Mouse (Mus musculus): ENCODE results near the gene Sigmar1. TPM values are rescaled to one million over a fixed set of nuclear protein-coding genes. Genes with fewer than 3 reads are reported as not detected.

Gene Sigmar1
- total and polyA plus RNA-seq, 3 experiments, result 19.6 to 33.2 (median 20.7) TPM

- Histone ChIP-seq H3K27ac (peak overlapping the region; percentile 94), H3K4me3 (peak overlapping the region; percentile 54), H3K9ac (ENCODE audit: low read depth, low read length) (peak overlapping the region; percentile 79), H3K27me3 (ENCODE audit: control insufficient read depth, insufficient read depth, low read length) (no peaks in the 10 kb centered on the region), H3K79me2 (replicated peaks; ENCODE audit: control insufficient read depth, insufficient read depth, low read length) (no peaks in the 10 kb centered on the region), H3K4me1 (ENCODE audit: control insufficient read depth, insufficient read depth, low read length) (peaks cover 6% of the 10 kb centered on the region), H3K36me3 (ENCODE audit: control insufficient read depth, insufficient read depth, low read length) (no peaks in the 10 kb centered on the region; the same call in 1 of the 2 replicates)
- TF ChIP-seq POLR2A (IDR thresholded peaks at IDR 0.05; ENCODE audit: insufficient read depth, low read depth, low read length), result no peak
- TF ChIP-seq EP300 (IDR thresholded peaks at IDR 0.05; ENCODE audit: insufficient read depth, low read depth, low read length), result no peak
- WGBS, result 46% methylated on average over 4 of the region's 4 CpGs
- intact Hi-C loops (cut with DNase I), result no loop called here
- DNase-seq, result no peak
Observed at GRCm38 (mm10) chr4:41760911-41761310, 5.0 kb upstream of the Sigmar1 start.

DNA sequence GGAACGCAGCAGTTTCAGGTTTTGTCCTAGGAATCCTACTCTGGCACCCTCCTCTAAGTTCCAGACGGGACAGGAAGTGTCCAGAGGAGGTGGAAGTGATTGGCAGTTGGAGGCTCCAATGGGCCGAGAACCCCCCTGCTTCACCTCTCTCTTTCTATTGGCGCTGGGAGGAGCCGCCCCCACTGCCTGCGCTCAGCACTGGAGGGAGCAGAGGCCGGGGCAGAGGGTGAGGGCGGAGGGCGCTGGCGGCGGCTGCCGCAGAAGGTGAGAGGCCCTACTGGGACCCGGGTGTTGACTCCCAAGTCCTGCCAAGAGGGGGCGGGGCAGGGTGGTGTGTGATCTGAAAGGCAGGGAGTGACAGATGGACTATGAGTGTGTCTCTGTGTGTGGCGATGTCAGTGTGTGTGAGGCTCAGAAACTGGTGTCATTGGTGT lies 4.3 kb upstream of the Sigmar1 start:
- H3K27me3 ChIP-seq (ENCODE audit: control insufficient read depth, insufficient read depth, low read length), result no peaks in the 10 kb centered on the region
- peak overlapping the region; percentile 79 for H3K9ac ChIP-seq (ENCODE audit: low read depth, low read length)
- peaks cover 6% of the 10 kb centered on the region for H3K4me1 ChIP-seq (ENCODE audit: control insufficient read depth, insufficient read depth, low read length)
- peak; percentile 29; the same call in 1 of the 2 replicates for TF ChIP-seq CTCF (IDR thresholded peaks at IDR 0.05)
- 0 out of 2 replicates have a peak, but pooled peaks have one; percentile 37 for TF ChIP-seq EP300 (IDR thresholded peaks at IDR 0.05; ENCODE audit: insufficient read depth, low read depth, low read length)
- TF ChIP-seq POLR2A (IDR thresholded peaks at IDR 0.05; ENCODE audit: insufficient read depth, low read depth, low read length), result peak; percentile 86
- H3K79me2 ChIP-seq (replicated peaks; ENCODE audit: control insufficient read depth, insufficient read depth, low read length), result no peaks in the 10 kb centered on the region
- intact Hi-C loops (cut with DNase I), result no loop called here
- no peaks in the 10 kb centered on the region; the same call in 1 of the 2 replicates for H3K36me3 ChIP-seq (ENCODE audit: control insufficient read depth, insufficient read depth, low read length)
- peak; percentile 92 to 95 for DNase-seq
- peak overlapping the region; percentile 94 for H3K27ac ChIP-seq
- WGBS, result 2% methylated on average over 15 of the region's 15 CpGs
- peak overlapping the region; percentile 54 for H3K4me3 ChIP-seq

- Histone ChIP-seq H3K4me3 (peak overlapping the region; percentile 54), H3K27me3 (ENCODE audit: control insufficient read depth, insufficient read depth, low read length) (no peaks in the 10 kb centered on the region), H3K27ac (peak overlapping the region; percentile 94), H3K36me3 (ENCODE audit: control insufficient read depth, insufficient read depth, low read length) (no peaks in the 10 kb centered on the region; the same call in 1 of the 2 replicates), H3K9ac (ENCODE audit: low read depth, low read length) (peak overlapping the region; percentile 65), H3K79me2 (replicated peaks; ENCODE audit: control insufficient read depth, insufficient read depth, low read length) (no peaks in the 10 kb centered on the region), H3K4me1 (ENCODE audit: control insufficient read depth, insufficient read depth, low read length) (peaks cover 6% of the 10 kb centered on the region)
- intact Hi-C loops (cut with DNase I), result loop anchor here (2.0 kb wide), 1 partner anchor 15 kb away; the partner anchor contains the start of gene Ccl27a
- TF ChIP-seq POLR2A (IDR thresholded peaks at IDR 0.05; ENCODE audit: insufficient read depth, low read depth, low read length) (no peak), EP300 (IDR thresholded peaks at IDR 0.05; ENCODE audit: insufficient read depth, low read depth, low read length) (no peak), CTCF (IDR thresholded peaks at IDR 0.05) (no peak)
- no peak for DNase-seq
- WGBS, result 20% methylated on average over 6 of the region's 6 CpGs
Observed at GRCm38 (mm10) chr4:41759656-41760287, 3.8 kb upstream of the Sigmar1 start.

DNA sequence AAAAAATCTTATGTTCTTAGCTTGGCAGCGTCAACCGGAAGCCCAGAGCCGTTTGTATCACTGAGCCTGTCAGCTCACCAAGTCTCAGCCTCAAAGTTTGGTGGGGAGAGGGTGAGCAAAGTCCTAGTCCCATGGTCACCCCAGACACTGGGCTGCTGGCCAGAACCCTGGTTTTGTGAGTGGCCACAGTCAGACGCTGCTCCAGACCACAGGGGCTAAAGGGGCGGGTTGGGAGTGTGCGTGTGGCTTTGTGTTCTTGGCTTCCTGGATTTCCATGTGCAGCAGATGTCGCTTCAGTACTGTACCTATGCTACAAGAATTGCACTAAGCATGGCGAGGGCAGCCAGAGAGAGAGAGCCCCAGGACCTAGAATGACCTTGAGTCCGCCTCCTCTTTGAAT lies 3.2 kb upstream of the Sigmar1 start:
- H3K27me3 ChIP-seq (ENCODE audit: control insufficient read depth, insufficient read depth, low read length), result no peaks in the 10 kb centered on the region
- DNase-seq, result no peak
- 44% methylated on average over 9 of the region's 9 CpGs for WGBS

GRCm38 (mm10) chr4:41758701-41759100 lies 2.7 kb upstream of the Sigmar1 start:
- no peak overlapping the region for H3K9ac ChIP-seq (ENCODE audit: low read depth, low read length)
- intact Hi-C loops (cut with DNase I), result loop anchor here (2.0 kb wide), 1 partner anchor 16 kb away; the partner anchor contains the start of gene Ccl27a
- WGBS, result 87% methylated on average over 4 of the region's 4 CpGs

More for the DNA sequence above, 3.2 kb upstream of the Sigmar1 start:
- no peak overlapping the region for H3K9ac ChIP-seq (ENCODE audit: low read depth, low read length)
- intact Hi-C loops (cut with DNase I), result loop anchor here (2.0 kb wide), 1 partner anchor 16 kb away; the partner anchor contains the start of gene Ccl27a
- H3K4me3 ChIP-seq, result no peak overlapping the region
- H3K27ac ChIP-seq, result peak overlapping the region; percentile 94
- no peaks in the 10 kb centered on the region; the same call in 1 of the 2 replicates for H3K36me3 ChIP-seq (ENCODE audit: control insufficient read depth, insufficient read depth, low read length)
- H3K4me1 ChIP-seq (ENCODE audit: control insufficient read depth, insufficient read depth, low read length), result peaks cover 6% of the 10 kb centered on the region
- no peaks in the 10 kb centered on the region for H3K79me2 ChIP-seq (replicated peaks; ENCODE audit: control insufficient read depth, insufficient read depth, low read length)
- TF ChIP-seq EP300 (IDR thresholded peaks at IDR 0.05; ENCODE audit: insufficient read depth, low read depth, low read length), result 0 out of 2 replicates have a peak, but pooled peaks have one; percentile 38
- TF ChIP-seq POLR2A (IDR thresholded peaks at IDR 0.05; ENCODE audit: insufficient read depth, low read depth, low read length), result no peak
- TF ChIP-seq CTCF (IDR thresholded peaks at IDR 0.05), result peak; percentile 4; the same call in 1 of the 2 replicates

DNA sequence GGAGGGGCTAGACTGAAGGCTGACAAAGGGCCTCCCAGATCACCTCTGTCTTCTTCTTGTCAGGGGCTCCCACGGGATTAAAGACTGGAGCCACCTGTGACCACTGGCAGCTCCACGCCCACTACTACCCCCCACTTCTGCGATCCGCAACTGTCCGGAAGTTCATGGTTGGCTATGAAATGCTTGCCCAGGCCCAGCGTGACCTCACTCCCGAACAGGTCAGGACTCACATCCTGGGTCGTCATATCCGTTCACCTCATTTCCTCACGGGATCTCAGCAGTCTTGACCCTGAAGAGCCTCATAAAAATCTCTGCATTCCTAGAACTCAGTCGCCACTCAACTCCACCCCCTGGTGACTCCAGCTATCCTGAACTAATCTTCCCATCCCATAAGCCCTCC lies 2.1 kb upstream of the Sigmar1 start:
- no peaks in the 10 kb centered on the region for H3K79me2 ChIP-seq (replicated peaks; ENCODE audit: control insufficient read depth, insufficient read depth, low read length)
- no peak overlapping the region for H3K27ac ChIP-seq
- H3K4me1 ChIP-seq (ENCODE audit: control insufficient read depth, insufficient read depth, low read length), result peaks cover 6% of the 10 kb centered on the region
- WGBS, result 60% methylated on average over 11 of the region's 11 CpGs
- no peak overlapping the region for H3K4me3 ChIP-seq
- intact Hi-C loops (cut with DNase I), result loop anchor here (2.0 kb wide), 1 partner anchor 17 kb away; the partner anchor contains the start of gene Ccl27a
- H3K9ac ChIP-seq (ENCODE audit: low read depth, low read length), result no peak overlapping the region
- no peaks in the 10 kb centered on the region; the same call in 1 of the 2 replicates for H3K36me3 ChIP-seq (ENCODE audit: control insufficient read depth, insufficient read depth, low read length)
- no peak for DNase-seq
- no peaks in the 10 kb centered on the region for H3K27me3 ChIP-seq (ENCODE audit: control insufficient read depth, insufficient read depth, low read length)
- TF ChIP-seq CTCF (IDR thresholded peaks at IDR 0.05) (no peak), POLR2A (IDR thresholded peaks at IDR 0.05; ENCODE audit: insufficient read depth, low read depth, low read length) (no peak), EP300 (IDR thresholded peaks at IDR 0.05; ENCODE audit: insufficient read depth, low read depth, low read length) (no peak)

More at GRCm38 (mm10) chr4:41758701-41759100, 2.7 kb upstream of the Sigmar1 start:
- TF ChIP-seq CTCF (IDR thresholded peaks at IDR 0.05), result no peak
- TF ChIP-seq EP300 (IDR thresholded peaks at IDR 0.05; ENCODE audit: insufficient read depth, low read depth, low read length), result no peak
- TF ChIP-seq POLR2A (IDR thresholded peaks at IDR 0.05; ENCODE audit: insufficient read depth, low read depth, low read length), result no peak
- Histone ChIP-seq H3K27ac (peak overlapping the region; percentile 94), H3K79me2 (replicated peaks; ENCODE audit: control insufficient read depth, insufficient read depth, low read length) (no peaks in the 10 kb centered on the region), H3K4me3 (no peak overlapping the region), H3K36me3 (ENCODE audit: control insufficient read depth, insufficient read depth, low read length) (no peaks in the 10 kb centered on the region; the same call in 1 of the 2 replicates), H3K27me3 (ENCODE audit: control insufficient read depth, insufficient read depth, low read length) (no peaks in the 10 kb centered on the region), H3K4me1 (ENCODE audit: control insufficient read depth, insufficient read depth, low read length) (peaks cover 6% of the 10 kb centered on the region)
- no peak for DNase-seq
